Mouse (Mus musculus): ENCODE measurements around the gene Ap1b1.

Gene Ap1b1

DNA sequence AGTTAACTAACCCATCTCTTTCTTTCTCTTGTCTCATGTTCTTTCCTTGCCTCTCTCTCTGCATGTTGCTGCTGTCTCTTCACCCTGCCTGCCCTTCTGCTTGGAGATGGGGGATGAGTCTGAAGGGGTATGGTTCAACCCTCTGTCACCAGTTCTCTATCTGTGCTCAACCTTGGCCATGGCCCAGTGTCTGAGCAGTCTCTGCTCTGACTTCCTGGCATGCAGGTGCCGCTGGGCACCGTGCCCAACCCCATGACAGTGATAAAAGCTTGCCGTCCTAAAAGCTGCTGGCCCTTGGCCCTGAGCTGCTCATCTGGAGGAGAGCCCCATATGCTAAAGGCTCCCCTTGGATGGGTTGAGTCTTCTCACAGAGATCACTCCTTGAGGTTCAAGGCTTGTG lies 46.5 kb downstream of the Ap1b1 start:
- no peak for ATAC-seq (ENCODE audit: low TSS enrichment)

DNA sequence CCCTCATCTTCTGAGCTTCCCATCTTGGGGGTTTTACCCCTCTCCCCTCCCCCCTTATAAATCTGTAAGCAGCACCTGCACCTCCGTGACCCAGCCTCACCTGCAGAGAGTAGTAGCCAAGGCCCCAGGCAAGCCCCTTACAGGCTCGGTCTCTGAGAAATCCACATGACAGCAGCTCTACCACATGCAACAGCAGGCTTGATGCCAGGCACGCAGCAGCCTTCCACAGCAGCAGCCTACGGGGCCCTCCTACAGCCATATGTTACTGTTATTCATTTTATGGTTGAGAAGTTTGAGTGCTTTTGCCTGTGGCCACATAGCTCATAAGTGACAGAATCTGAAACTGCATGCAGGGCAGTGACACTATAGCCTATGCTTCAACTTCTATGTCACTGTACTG lies 48.8 kb downstream of the Ap1b1 start:
- peak; percentile 76 for ATAC-seq (ENCODE audit: low TSS enrichment)

DNA sequence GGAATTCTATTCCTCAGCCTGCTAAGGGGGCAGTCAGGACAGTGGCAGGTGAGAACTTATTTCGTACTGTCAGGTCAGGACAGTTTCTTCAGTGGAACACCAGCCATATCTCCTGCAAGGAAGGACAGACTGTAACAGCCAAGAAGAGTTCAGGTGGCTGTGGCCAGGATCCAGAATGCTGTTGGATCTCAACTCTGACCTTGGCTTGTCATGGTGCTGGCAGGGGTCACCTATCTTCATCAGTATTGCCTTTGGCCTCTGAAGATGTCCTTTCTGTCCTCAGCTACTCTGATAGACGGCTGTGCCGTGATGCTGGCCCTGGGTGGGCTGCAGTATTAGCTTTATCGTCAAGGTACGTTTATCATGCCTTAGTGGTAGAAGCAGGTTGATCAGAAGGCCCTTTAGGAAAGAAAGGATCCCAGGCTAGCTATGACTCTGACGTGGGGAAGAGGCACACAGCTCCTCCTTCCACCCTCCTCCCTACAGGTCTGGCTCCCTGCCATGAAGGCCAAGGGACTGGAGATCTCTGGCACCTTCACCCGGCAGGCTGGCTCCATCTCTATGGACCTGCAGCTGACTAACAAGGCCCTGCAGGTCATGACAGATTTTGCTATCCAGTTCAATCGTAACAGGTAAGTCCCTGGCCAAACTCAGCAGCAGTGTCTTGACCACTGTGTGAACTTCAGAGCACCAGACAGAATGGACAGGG lies 50.7 kb downstream of the Ap1b1 start:
- ATAC-seq (ENCODE audit: low TSS enrichment) = no peak

DNA sequence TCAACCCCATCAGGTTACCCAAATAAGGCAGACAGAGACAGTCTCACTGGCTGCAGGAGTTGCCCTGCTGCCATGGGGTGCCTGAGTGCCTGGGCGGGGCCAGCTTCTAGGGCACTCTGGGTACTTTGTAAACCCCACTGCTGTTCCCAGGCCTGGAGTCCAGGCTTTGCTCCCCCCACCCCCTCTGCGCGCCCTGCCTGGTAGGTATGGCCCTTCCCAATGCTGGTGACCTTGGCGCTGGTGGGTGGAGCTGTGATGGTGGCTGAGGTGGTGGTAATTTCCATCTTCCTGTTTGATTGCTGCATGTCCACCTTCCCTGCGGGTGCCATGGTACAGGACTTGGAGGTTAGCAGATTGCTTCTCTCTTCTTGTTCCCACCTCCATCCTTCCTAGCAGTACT lies 54.0 kb downstream of the Ap1b1 start:
- ATAC-seq (ENCODE audit: low TSS enrichment) = no peak

DNA sequence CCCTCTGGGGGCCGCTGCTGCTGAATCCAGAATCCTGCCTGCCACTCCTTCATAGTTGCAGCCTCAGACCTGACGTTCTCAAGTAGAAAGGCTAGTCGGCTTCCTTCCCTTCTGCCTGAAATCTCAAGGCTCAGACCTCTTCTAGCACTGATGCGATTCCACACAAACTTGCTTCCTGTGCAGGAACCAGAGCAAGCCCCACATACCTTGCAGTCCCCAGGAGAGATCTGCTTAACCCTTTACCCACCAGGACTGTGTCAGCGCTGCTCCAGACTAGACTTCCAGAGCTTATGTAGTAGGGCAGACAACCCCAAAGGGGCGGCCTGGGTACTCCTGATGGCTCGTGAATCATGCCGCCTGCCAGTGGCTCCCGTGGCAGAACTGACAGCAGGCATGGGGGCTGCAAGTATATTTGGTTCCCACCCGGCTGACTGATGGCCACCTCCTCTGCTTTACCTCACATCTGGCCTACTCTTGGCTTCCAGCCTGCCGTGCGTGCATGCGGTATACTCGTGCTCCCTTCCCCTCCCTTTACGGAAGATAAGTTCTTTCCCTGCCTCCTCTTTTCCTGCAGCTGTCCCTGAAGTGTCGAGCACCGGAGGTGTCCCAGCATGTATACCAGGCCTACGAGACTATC lies 54.6 kb downstream of the Ap1b1 start:
- ATAC-seq (ENCODE audit: low TSS enrichment) = peak; percentile 42

DNA sequence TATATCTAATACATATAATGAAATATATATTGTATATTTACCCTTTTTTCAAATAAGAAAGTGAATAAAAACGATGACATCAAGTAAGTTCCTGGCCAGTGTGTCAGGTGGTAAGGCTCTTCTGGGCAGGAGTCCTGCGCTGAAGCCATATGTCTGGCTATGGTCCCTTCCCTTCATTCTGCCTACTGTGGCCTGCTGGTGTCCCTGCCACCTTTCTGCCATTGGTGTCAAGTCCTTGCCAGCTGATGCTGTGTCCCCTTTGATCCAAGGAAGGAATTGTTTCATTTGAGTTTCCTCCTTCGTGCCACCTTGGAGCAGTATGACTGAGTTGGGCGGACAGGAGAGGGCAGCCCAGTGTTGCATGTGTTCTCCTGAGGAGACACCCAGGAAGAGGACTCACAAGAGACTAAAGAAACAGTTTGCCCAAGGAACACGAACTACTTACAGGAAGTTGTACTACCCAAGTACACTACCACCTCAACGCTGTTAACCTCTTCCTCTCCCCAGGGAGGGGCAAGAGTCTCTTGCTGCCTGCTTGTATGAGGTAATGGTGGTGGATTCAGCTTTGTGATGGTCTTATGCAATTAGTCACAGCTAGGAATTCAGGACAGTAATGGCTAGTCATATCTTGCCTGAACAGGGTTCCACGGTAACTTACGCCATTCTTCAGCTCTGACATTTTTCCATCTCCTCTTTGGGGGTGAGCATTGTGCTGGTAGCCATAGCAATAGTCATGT lies 56.2 kb downstream of the Ap1b1 start:
- ATAC-seq (ENCODE audit: low TSS enrichment) = no peak

DNA sequence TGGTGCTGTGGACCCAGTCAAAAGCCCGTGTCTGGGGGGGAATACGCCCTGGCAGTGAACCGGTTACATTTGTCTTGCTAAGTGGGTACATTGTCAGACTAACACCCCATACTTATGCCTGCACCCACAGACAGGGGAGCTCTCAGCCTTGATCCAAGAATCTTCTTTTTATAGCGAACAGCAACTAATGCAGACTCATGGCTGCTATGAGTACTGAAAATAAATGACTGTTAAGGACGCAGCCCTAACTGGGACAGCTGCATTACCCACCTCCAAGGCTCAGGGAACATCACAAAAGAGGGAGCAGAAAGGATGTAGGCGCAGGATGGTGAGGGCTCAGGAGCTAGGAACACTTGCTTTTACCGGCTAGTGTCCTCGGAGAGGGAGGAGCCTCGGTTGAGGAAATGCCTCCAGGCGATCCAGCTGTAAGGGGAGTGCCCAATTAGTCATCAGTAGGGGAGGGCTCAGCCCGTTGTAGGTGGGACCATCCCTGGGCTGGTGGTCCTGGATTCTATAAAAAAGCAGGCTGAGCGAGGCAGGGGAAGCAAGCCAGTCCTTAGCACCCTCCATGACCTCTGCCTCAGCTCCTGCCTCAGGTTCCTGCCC lies 59.8 kb downstream of the Ap1b1 start:
- peak; percentile 76 for ATAC-seq (ENCODE audit: low TSS enrichment)

DNA sequence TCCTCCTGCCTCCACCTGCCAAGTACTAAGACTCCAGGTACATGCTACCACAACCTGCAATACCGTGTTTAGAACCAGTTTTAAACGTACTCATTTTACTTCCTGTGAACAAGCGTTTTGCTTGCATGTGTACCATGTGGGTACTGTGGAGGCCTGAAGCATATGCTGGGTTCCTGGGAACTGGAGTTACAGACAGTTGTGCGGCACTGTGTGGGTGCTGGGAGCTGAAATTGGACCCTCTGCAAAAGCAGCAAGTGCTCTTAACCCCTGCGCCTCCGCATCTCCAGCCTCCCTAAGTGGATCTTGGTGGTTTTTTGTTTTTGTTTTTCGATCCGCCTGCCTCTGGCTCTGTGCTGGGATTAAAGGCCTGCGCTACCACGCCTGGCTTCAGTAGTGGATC lies 65.0 kb downstream of the Ap1b1 start:
- peak; percentile 19; the same call in 1 of the 2 replicates for ATAC-seq (ENCODE audit: low TSS enrichment)

DNA sequence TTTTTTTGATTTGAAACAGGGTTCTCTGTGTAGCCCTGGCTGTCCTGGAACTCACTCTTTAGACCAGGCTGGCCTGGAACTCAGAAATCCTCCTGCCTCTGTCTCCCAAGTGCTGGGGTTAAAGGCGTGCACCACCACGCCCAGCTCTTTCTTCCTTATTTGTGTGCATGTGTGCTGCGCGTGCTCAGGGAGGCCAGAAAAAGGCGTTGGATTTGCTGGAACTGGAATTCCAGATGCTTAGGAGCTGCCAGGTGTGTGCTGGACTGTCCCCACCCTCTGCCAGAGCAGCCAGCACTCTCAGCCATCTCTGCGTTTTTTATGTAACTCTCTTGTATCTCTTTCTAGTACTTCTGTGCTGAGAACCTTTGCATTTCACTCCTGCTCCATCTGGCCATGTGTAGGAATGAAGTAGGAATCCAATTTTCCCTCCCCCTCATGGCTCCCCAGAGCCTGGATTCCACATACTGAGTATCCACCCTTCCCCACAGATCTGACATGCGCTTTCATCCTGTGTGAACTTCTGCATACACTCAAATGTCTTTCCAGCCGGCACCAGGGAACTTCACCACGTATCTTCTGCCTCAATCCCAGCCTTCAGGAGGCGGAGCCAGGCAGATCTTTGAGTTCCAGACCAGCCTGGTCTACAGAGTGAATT lies 65.7 kb downstream of the Ap1b1 start:
- peak; percentile 88 for ATAC-seq (ENCODE audit: low TSS enrichment)

DNA sequence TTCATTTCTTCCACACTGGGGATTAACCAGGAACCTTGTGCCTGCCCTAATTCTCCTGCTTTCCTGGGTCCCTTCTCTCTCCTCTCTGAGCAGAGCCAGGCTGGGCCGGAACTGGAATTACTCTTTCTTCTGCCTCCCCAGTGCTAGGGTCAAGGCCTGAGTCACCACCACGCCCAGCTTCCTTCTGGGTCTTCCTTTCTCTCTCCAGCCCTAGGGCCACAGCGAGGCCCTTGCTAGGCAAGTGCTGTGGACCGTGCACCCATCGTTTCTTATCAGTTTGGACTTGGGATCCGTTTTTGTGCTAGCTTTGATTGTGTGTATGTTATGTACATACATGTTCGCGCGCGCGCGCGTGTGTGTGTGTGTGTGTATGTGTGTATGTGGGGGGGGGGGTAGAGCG lies 67.5 kb downstream of the Ap1b1 start:
- no peak for ATAC-seq (ENCODE audit: low TSS enrichment)

DNA sequence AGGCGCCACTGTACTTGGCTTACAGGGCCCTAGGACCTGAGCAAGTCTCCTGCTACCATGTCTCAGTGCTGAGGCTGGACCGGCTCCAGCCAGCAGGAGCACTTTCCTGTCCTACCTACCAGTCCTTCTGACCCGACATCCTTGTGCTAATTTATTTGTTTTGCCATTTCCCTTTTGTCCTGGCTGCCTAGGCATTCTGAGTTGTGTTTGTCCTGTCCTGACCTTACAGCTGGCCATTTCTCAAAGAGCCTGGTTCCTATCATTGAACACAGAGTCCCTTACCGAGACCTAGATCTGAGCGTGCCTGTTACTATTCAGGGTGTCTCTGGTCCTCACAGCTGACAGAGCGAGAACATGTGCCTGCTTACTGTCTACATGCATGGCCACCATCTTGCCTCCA lies 68.2 kb downstream of the Ap1b1 start:
- ATAC-seq (ENCODE audit: low TSS enrichment) = no peak

DNA sequence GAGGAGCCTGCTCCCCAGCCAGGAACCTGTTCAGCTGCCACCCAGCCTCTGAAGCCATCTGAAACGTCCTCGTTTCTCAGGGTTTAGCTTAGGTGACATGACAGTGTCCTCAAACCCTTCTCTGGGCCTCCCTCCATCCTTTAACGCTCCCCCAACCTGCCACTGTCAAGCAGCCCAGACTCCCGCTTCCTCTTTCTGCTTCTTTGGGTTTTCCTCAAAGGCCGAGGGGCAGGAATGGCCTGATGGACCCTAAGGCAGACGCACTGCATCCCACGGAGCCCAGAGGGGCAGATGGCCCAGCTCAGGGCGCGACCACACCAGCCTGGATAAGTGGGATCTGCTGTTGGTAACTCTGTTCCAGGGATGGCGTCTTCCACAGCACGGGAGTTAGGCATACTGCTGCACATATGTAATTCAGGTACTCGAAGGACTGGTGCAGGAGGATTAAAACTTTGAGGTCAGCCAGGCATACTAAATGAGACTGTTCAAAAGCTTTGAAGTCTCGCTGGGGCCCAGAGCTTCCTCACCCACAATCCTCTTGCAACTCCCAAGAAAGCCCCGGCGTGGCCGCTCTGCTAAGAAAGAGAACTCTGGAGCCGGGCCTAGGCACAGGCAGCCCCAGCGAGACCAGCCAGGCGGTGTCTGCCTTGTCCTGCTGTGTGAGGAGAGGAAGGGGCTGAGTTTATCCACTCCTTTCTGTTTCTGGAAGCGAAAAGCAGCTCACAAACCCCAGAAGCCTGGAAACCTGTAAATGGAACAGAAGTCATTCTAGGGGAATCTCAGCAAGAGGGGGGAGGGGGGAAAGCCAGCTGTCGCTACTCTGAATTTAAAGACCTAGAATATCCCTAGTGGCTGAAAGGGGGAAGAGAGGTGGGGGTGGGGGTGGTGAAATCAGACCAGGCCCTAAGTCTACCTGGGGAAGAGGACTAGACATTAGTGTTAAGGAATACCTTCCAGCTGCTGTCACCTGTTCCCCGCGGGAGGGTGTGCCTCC lies 69.6 kb downstream of the Ap1b1 start:
- no peak for ATAC-seq (ENCODE audit: low TSS enrichment)

DNA sequence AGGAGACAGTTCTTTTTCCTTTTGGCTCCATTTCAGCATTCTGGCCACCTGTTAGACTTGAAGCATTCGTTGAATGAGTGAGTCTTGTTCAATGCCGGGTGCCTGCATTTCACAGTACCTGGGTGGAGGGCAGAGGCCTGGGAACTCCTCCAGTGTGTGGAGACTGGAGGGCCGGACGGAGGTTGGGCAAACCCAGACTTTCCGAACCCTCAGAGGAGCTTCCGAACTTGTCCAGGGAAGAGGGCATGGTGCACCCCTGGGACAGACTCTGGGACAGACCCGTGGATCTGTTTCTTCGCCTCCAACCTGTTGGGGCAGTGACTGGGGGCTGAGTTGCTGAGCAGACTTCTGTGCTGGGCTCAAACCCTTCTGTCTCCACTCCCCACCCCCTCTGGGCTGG lies 70.4 kb downstream of the Ap1b1 start:
- no peak for ATAC-seq (ENCODE audit: low TSS enrichment)

DNA sequence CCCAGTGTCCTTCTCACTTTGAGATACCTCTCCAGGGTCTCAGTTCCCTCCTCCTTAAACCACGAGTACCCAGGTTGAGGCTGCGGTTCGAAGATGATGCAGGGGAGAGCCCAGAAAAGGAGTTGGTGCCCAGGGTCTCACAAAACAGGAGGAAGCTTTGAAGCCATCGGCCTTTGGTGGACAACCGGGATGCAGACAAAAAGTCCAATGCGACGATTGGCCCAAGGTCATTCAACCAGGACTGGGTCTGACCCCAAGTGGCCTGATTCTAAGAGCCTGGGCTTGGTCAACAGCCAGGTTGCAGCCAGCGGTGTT lies 70.9 kb downstream of the Ap1b1 start:
- no peak for ATAC-seq (ENCODE audit: low TSS enrichment)

DNA sequence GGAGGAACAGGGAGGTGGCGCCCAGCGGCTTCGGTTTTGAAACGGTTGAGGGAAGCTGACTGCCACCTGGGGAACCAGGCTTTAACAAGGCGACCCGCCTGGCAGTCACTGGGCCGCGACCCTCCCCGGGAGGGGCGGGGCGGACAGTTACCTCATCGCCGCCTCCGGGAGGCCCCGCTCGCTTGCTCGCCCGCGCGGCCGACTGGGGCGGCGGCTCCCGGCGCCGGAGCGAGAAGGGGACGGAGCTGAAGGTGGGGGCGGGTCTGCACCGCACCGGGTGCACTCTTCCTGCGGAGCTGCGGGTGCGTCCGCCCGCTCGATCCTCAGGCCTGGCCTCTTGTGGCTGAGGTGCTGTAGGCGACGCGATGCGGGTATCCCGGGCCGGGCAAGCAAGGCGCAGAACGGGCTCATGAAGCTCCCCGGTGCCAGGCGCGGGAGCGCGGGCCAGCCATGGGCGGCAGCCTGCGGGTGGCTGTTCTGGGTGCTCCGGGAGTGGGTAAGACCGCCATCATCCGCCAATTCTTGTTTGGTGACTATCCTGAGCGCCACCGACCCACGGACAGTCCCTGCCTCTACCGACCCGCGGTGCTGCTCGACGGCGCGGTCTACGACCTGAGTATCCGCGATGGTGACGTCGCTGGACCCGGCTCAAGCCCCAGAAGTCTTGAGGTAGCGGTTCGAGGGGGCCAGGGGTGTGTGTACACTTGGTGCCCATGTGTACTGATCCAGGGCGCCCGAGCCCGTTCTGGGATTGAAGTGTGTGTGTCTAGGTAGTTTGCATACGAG lies 71.4 kb downstream of the Ap1b1 start, which contains the start of gene Rasl10a:
TSS of gene Rasl10a (plus strand) at position 273 of the 786 bp plus-strand sequence.
- 0 out of 2 replicates have a peak, but pooled peaks have one; percentile 3 for ATAC-seq (ENCODE audit: low TSS enrichment)

DNA sequence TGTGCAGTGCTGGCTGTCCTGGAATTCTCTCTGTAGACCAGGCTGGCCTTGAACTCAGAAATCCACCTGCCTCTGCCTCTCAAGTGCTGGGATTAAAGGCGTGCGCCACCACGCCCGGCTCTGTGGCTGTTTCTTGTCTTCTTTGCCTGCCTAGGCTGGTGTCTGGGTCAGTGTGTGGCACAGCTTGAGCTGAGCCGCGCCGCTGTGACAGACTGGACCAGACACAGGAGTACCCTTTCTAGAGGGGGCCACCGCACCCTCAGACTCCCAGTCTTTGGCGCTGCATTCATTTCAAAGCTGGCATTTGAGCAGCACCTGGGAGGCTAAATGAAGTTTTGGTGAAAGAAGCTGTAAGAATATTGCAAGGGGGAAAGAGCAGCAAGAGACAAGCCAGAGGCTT lies 72.2 kb downstream of the Ap1b1 start:
- no peak for ATAC-seq (ENCODE audit: low TSS enrichment)

DNA sequence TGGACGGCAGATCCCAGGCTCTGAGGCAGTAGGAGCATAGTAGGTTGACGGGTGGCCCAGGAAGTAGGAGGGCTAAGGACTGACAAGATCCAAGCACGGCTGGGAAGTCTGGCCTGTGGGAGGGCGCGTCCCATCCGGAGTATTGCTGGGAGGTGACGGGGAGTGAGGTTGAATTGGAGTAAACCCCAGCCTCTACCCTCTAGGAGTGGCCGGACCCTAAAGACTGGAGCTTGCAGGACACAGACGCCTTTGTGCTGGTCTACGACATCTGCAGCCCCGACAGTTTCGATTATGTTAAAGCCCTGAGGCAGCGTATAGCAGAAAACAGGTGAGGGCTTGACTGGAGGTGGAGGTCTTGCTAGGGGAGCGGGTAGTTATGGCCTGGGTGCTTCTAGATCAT lies 72.6 kb downstream of the Ap1b1 start:
- ATAC-seq (ENCODE audit: low TSS enrichment) = no peak

DNA sequence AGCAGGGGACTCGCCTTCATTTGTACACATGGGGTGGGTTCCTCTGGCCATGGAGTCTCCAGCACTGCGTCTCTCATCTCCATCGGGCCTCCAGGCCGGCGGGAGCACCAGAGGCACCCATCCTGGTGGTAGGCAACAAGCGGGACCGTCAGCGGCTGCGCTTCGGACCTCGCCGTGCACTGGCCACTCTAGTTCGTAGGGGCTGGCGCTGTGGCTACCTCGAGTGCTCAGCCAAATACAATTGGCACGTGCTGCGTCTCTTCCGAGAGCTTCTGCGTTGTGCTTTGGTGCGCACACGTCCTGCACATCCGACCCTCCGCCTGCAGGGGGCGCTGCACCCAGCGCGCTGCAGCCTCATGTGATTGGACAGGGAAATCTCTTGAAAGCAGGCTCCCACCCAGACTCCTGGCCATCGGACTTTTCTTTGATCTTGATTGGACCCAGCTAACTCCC lies 73.1 kb downstream of the Ap1b1 start:
- ATAC-seq (ENCODE audit: low TSS enrichment) = no peak

DNA sequence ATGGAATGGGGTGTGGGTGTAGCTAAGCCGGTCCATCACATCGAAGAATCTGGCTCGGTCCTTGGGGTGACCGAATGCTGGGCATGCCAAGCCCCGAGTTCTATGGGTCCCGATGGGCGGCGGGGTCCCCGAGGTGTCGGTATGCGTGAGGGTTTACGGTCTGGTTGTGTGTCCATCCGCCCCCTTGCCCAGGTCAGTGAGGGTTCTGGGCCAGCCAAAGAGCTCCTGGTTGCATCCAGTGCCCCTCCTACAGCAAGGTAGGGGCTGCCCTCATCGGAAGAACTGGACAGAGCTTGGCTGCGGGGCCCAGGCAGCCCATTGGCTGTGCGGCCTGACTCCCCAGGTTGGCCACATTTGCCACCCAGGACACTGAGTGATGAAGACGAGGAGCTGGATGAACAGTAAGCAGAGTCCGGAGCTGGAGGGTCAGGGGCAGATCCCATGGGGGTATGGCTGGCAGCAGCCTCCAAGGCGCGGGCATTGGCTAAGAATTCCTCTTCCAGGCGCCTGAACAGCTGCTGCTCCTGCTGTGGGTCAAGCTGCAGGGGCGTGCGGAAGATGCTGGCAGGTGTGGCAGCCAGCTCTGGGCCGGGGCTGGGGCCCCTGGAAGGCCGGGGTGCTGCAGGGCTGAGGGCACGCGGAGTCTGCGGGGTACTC lies 74.3 kb downstream of the Ap1b1 start:
- no peak for ATAC-seq (ENCODE audit: low TSS enrichment)
